Mouse (Mus musculus): ENCODE measurements at regions not wholly inside any gene's neighbourhood (a gene's known extent, or its start where the extent isn't known, plus 50 kb on each side); places are given as distances from the start of the nearest gene placed in this dataset.

- Histone ChIP-seq H3K9me3 (replicated peaks; ENCODE audit: low read length) (no peaks in the 10 kb centered on the region), H3K4me1 (ENCODE audit: control insufficient read depth in 1 of 2, insufficient read depth in 2 of 2) (no peaks in the 10 kb centered on the region), H3K9ac (ENCODE audit: insufficient read depth, low read depth) (no peak overlapping the region), H3K4me3 (replicated peaks in 1 of 3; ENCODE audit: low read depth in 2 of 3, low read length in 2 of 3, poor library complexity in 1 of 3) (no peak overlapping the region), H3K79me2 (replicated peaks; ENCODE audit: control insufficient read depth, extremely low read depth, insufficient read depth, poor library complexity, severe bottlenecking) (no peaks in the 10 kb centered on the region), H3K27ac (ENCODE audit: insufficient read depth, low read depth) (no peak overlapping the region), H3K27me3 (replicated peaks) (no peaks in the 10 kb centered on the region), H3K36me3 (replicated peaks in 1 of 2; ENCODE audit: control insufficient read depth in 1 of 2, insufficient read depth in 1 of 2, low read length in 1 of 2) (no peaks in the 10 kb centered on the region), H3K4me2 (ENCODE audit: insufficient read depth, low read depth, poor library complexity, severe bottlenecking) (no peak overlapping the region)
- TF ChIP-seq JUN (IDR thresholded peaks at IDR 0.05; ENCODE audit: insufficient read depth, low read depth, low read length) = no peak
- TF ChIP-seq MXI1 (IDR thresholded peaks at IDR 0.05; ENCODE audit: low read depth, low read length) = no peak
- TF ChIP-seq BHLHE40 (IDR thresholded peaks at IDR 0.05; ENCODE audit: low read depth, low read length) = no peak
- TF ChIP-seq GABPA (IDR thresholded peaks at IDR 0.05; ENCODE audit: insufficient replicate concordance, low read depth, low read length) = no peak
- TF ChIP-seq HCFC1 (IDR thresholded peaks at IDR 0.05; ENCODE audit: low read depth, low read length) = no peak
- TF ChIP-seq POLR2AphosphoS2 (IDR thresholded peaks at IDR 0.05; ENCODE audit: low read depth, low read length) = no peak
- TF ChIP-seq PAX5 (IDR thresholded peaks at IDR 0.05; ENCODE audit: low read length) = no peak
- no peak for TF ChIP-seq IRF4 (IDR thresholded peaks at IDR 0.05; ENCODE audit: low read depth, low read length)
- TF ChIP-seq ZNF384 (IDR thresholded peaks at IDR 0.05; ENCODE audit: low read depth, low read length) = no peak
- no peak for TF ChIP-seq CHD1 (IDR thresholded peaks at IDR 0.05; ENCODE audit: low read depth, low read length)
- no peak for TF ChIP-seq EP300 (IDR thresholded peaks at IDR 0.05; ENCODE audit: low read length)
- TF ChIP-seq KAT2A (IDR thresholded peaks at IDR 0.05; ENCODE audit: insufficient replicate concordance, low read length) = no peak
- TF ChIP-seq SIN3A (IDR thresholded peaks at IDR 0.05; ENCODE audit: low read length) = no peak
- TF ChIP-seq MAZ (IDR thresholded peaks at IDR 0.05; ENCODE audit: low read depth, low read length) = no peak
- no peak for TF ChIP-seq SMC3 (IDR thresholded peaks at IDR 0.05; ENCODE audit: low read depth, low read length)
- no peak for TF ChIP-seq ELF1 (IDR thresholded peaks at IDR 0.05; ENCODE audit: low read depth, low read length)
- TF ChIP-seq JUND (conservative IDR thresholded peaks at IDR 0.05; ENCODE audit: low read depth, low read length) = no peak
- in situ Hi-C loops (cut with MboI; ENCODE audit: low pct_ligation_motif_present, low pct_unique_long_range_greater_than_20kb, low sequenced_read_pairs) (no loop called here), dilution Hi-C loops (cut with MboI; ENCODE audit: extremely low pct_ligation_motif_present, extremely low pct_unique_long_range_greater_than_20kb, low sequenced_read_pairs) (no loop called here)
- no peak for DNase-seq (ENCODE audit: extremely low read depth)
These were observed 1488.9 kb upstream of the Lrrc6 start for GRCm38 (mm10) chr15:67989428-67990272.

- H3K36me3 ChIP-seq (replicated peaks in 1 of 2; ENCODE audit: control insufficient read depth in 1 of 2, insufficient read depth in 1 of 2, low read length in 1 of 2) = no peaks in the 10 kb centered on the region
- no peaks in the 10 kb centered on the region for H3K9me3 ChIP-seq (replicated peaks; ENCODE audit: low read length)
- TF ChIP-seq CHD1 (IDR thresholded peaks at IDR 0.05; ENCODE audit: low read depth, low read length) = no peak
- TF ChIP-seq JUN (IDR thresholded peaks at IDR 0.05; ENCODE audit: insufficient read depth, low read depth, low read length) = no peak
- no peak for TF ChIP-seq MYC (IDR thresholded peaks at IDR 0.05; ENCODE audit: low read depth, low read length)
- TF ChIP-seq E2F4 (IDR thresholded peaks at IDR 0.05; ENCODE audit: insufficient replicate concordance, low read depth, low read length) = no peak
- TF ChIP-seq TBP (conservative IDR thresholded peaks at IDR 0.05; ENCODE audit: low read depth, low read length) = no peak
- no peak for TF ChIP-seq ETS1 (conservative IDR thresholded peaks at IDR 0.05; ENCODE audit: low read depth, low read length)
- TF ChIP-seq POLR2A (IDR thresholded peaks at IDR 0.05; ENCODE audit: low read depth, low read length) = no peak
- TF ChIP-seq TCF12 (IDR thresholded peaks at IDR 0.05; ENCODE audit: low read depth, low read length) = no peak
- TF ChIP-seq USF2 (conservative IDR thresholded peaks at IDR 0.05; ENCODE audit: low read depth, low read length) = no peak
- TF ChIP-seq CHD2 (IDR thresholded peaks at IDR 0.05; ENCODE audit: low read length) = no peak
- TF ChIP-seq NRF1 (IDR thresholded peaks at IDR 0.05; ENCODE audit: low read depth, low read length) = no peak
- no peak for TF ChIP-seq PAX5 (IDR thresholded peaks at IDR 0.05; ENCODE audit: low read length)
- TF ChIP-seq KAT2A (IDR thresholded peaks at IDR 0.05; ENCODE audit: insufficient replicate concordance, low read length) = no peak
- TF ChIP-seq SIN3A (IDR thresholded peaks at IDR 0.05; ENCODE audit: low read length) = no peak
- TF ChIP-seq MAX (IDR thresholded peaks at IDR 0.05; ENCODE audit: low read length) = no peak
- TF ChIP-seq BHLHE40 (IDR thresholded peaks at IDR 0.05; ENCODE audit: low read depth, low read length) = no peak
- TF ChIP-seq POLR2AphosphoS2 (IDR thresholded peaks at IDR 0.05; ENCODE audit: low read depth, low read length) = no peak
- TF ChIP-seq ZKSCAN1 (IDR thresholded peaks at IDR 0.05; ENCODE audit: borderline replicate concordance, low read depth, low read length) = no peak
- no peak for TF ChIP-seq ZNF384 (IDR thresholded peaks at IDR 0.05; ENCODE audit: low read depth, low read length)
- in situ Hi-C loops (cut with MboI; ENCODE audit: low pct_ligation_motif_present, low pct_unique_long_range_greater_than_20kb, low sequenced_read_pairs) (no loop called here), dilution Hi-C loops (cut with MboI; ENCODE audit: extremely low pct_ligation_motif_present, extremely low pct_unique_long_range_greater_than_20kb, low sequenced_read_pairs) (no loop called here)
- no peak overlapping the region for H3K4me3 ChIP-seq (replicated peaks in 1 of 3; ENCODE audit: low read depth in 2 of 3, low read length in 2 of 3, poor library complexity in 1 of 3)
- DNase-seq (ENCODE audit: extremely low read depth) = no peak
- no peaks in the 10 kb centered on the region for H3K79me2 ChIP-seq (replicated peaks; ENCODE audit: control insufficient read depth, extremely low read depth, insufficient read depth, poor library complexity, severe bottlenecking)
- H3K9ac ChIP-seq (ENCODE audit: insufficient read depth, low read depth) = no peak overlapping the region
- no peak overlapping the region for H3K27ac ChIP-seq (ENCODE audit: insufficient read depth, low read depth)
- H3K4me1 ChIP-seq (ENCODE audit: control insufficient read depth in 1 of 2, insufficient read depth in 2 of 2) = no peaks in the 10 kb centered on the region
- H3K4me2 ChIP-seq (ENCODE audit: insufficient read depth, low read depth, poor library complexity, severe bottlenecking) = no peak overlapping the region
- H3K27me3 ChIP-seq (replicated peaks) = no peaks in the 10 kb centered on the region
These were observed 1487.2 kb upstream of the Lrrc6 start for GRCm38 (mm10) chr15:67987941-67988340.

All from CH12.LX (cell line).